Mouse (Mus musculus) neutrophil, adult 5-6 weeks (primary cell): Measurements from ENCODE around the gene S1pr1. TPM values are rescaled to one million over a fixed set of nuclear protein-coding genes. Genes with fewer than 3 reads are reported as not detected.
A peak's percentile ranks its signal among the peaks of the same experiment; 100 is the strongest.

Experiments
- ATAC-seq: fragments of 151-379, 151-347 bp; 2 replicates; pipeline ENCODE4 v1.8.0; 2017; ENCODE audit warnings: mild to moderate bottlenecking, moderate TSS enrichment; ENCODE audit not compliant: insufficient number of reproducible peaks, poor library complexity, low FRiP score, severe bottlenecking; ENCODE audit errors: extremely low read depth
- total RNA-seq: library from RNA; stranded (forward); fragments of 200-1000 nt; gene quantifications from 2 replicates; pipeline ENCODE4 v1.2.3, GENCODE M21; 2017

The S1pr1 gene
- total RNA-seq: 149 and 161 TPM in 2 replicates

GRCm38 (mm10) chr3:115714671-115715651 lies at the start of gene S1pr1:
Gene S1pr1 (minus strand): TSS chr3:115715072.
- ATAC-seq: peak; percentile 51

DNA sequence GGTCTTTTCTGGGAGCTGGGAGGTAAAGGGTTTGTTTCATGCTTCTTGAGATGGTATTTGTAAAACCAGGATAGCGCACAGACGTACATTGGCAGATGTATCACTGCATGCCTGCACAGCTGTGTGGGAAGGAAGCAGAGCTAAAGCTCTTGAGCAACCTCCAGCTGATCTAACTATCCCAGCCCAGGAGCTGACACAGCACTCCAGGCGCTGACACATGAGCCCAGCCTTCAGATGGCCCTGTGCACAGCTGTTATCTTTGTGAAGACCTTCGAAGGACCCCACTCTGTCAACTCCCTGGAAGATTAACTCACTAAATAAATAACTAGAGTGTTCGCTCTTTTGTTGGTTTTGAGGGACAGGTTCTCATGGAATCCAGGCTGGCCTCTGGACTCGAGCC lies 48.4 kb upstream of the S1pr1 start:
- no peak for ATAC-seq

DNA sequence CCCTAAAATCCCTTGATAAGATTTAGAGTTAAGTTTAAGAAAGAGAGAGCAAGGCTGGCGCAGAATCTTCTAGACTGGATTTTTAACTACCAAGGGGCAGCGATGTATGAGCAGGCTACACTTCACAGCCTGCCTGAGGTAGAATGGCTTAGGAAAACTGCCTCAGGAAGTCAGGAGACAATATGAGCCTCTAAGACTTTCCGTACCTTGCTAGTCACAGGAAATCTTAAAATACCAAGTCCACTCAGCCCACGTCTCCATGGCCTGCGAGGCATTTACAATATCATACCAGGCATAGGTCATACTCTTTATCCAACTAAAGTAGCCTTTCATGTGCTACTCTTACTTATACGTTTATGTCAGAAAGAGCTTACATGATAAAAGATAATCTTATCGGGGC lies 48.0 kb upstream of the S1pr1 start:
- no peak for ATAC-seq

- no peak for ATAC-seq
These were observed 44.8 kb upstream of the S1pr1 start for GRCm38 (mm10) chr3:115759659-115760058.

DNA sequence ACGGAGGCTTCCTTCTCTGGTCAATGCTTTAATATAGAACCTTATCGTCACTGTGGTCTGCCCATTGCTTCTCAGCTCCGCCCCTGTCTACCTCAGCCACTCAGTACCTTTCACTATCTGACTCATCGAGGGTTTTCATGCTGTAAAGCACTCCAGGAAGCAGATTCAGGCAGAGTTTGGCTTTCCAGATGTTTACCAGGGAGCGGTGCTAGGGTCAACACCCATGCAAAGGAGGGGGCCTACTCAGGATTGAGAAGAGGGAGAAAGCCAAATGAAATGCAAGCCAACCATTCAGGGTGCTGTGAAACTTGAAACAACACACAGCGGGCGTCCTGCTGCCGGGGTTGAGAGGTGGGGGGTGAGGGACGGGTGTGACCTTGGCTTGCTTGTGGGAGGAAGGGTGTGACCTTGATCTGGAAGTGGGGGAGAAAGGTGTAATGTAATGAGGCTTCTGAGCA lies 43.6 kb upstream of the S1pr1 start:
- peak; percentile 68 for ATAC-seq

DNA sequence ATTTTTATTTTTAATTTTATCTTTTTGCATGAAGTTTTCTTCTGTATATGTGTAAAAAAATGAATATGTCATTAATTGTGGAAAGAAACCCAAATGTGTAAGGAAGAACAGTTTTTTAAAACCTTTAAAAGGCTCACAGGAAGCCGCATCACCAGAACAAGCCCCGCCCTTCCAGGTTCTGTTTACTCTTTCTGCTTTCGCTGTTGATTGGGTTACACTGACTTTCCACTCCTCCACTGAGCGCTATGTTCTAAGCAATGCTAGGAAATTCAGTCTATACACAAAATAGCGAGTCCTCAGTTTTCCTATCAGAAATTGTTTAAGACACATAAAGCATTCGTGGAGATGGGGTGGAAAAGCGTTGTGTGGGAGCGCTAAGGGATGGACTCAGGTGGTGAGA lies 39.6 kb upstream of the S1pr1 start:
- ATAC-seq: no peak

- ATAC-seq: no peak
These were observed 35.5 kb upstream of the S1pr1 start for GRCm38 (mm10) chr3:115750369-115750768.

DNA sequence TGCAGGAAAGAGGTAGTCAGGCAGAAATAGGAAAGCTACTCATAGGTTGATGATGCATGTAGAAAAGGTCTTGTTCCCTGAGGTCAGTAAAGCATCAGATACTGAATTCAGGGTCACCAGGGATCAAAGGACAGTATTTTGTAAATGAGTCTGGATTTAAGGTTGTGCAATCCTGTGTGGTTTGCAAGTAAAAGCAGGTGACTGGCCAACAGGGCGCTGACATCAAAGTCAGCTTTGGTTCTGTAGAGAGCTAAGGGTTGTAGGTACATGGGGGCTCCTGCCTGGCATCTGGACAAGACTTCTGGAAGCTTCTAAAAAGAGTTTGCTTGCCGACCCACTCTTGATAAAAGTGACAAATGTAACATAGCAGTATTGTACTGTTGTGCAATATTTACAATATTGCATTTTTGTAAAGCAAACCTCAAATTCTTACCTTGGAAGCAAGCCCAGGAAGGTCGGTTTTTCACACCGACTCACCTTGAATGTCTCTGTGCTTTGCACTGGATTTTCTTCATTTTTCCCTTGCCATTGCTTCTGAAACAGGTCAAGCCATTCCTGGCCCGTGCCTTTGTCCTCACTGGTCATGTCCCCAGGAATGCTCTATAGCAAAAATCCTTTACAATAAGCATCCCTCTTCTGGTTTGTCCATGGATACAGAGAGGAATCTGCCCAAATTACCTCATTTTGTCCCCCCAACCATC lies 33.6 kb upstream of the S1pr1 start:
- ATAC-seq: no peak

GRCm38 (mm10) chr3:115746511-115746910 lies 31.6 kb upstream of the S1pr1 start:
- no peak for ATAC-seq

DNA sequence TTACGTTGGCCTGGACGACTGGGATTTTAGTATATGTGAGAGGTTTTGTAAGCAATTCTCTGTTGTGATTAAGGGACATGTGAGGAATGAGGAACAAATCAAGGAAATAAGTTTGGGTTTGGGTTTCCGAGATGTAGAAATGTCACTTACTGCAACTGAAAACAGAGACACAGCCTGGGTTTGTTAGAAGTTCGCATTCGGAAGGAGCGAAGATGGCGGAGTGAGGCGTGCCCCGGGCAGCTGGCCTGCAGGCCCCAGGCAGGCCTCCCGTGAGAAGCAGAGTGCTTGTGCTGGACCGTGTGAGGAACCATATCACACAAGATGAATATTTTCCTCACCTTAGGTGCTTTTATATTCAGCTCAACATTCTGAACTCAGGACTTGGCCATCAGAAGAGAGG lies 30.2 kb upstream of the S1pr1 start:
- no peak for ATAC-seq

DNA sequence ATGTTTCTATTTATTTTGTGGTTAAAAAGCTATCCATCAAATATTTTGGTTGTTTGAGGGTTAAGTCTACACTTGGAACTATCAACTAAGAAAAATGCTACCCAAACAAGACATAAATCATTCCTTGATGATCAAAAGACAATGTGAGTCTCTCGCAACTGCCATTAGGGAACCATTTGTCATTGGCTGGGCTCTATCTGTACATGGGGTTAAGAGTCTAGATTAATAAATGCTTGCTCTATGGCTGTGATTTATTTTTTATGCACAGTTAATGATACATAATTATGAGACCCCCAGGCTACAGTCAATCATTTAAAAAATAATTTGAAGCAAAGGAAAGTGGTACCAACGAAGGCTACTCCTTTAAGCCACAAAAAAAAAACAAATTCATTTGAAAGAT lies 23.7 kb upstream of the S1pr1 start:
- ATAC-seq: no peak

- no peak for ATAC-seq
These were observed 23.0 kb upstream of the S1pr1 start for GRCm38 (mm10) chr3:115737785-115738318.

- ATAC-seq: no peak
These were observed 20.7 kb upstream of the S1pr1 start for GRCm38 (mm10) chr3:115735540-115735939.

DNA sequence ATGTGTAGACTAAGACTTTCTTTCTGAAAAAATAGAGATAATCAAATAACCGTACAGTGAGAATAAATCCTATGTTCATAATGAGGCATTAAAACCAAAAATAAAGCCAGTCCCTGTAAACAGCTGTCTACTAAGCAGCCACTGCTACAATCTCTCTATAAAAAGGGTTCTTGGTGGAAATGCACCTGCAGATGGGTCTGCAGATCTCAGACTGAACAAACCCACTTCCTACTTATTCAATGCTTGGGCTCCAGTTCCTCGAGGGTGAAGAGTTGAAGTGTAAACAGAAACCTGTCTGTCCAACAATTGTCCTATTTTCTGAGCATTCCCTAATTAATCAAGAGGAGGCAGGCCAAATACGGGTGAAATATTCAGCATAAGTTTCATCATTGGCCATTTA lies 20.0 kb upstream of the S1pr1 start:
- no peak for ATAC-seq

GRCm38 (mm10) chr3:115730336-115730735 lies 15.5 kb upstream of the S1pr1 start:
- no peak for ATAC-seq

DNA sequence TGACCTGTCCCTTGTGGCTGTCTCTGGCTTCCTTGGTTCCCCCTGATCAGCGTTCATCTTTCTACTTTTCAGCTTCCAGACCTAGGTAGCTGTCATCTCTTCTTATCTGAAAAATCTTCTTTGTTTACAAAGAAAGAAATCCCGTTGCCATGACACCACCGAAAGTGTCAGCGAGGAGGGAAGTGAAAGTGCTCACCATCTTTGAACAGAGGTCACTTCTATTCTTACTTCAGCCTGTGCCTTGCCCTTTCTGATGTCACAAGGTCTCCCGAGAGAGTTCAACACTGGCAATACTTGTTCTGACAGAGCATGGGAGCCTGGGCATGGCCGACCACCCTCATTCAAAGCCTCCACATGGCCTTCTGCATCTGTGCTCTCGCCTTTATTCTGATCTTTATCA lies 14.3 kb upstream of the S1pr1 start:
- ATAC-seq: peak; percentile 97

GRCm38 (mm10) chr3:115728211-115728610 lies 13.3 kb upstream of the S1pr1 start:
- no peak for ATAC-seq

DNA sequence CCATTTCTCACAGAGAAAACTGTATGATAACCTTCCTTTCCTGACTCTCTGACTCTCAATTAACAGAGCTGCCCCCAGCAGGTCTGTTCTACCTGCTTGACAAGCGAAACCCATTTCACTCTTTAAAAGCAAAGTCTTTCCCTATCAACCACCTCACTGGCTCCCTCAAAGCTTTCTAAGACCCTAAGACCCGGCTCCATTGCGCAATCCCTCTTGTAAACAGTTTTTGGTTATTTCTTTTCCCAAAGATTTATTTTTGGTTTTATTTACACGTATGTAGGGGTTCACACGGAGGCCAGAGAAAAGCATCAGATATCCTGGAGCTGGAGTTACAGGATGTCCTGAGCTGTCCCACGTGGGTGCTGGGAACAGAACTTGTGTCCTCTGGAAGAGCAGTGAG lies 4.0 kb upstream of the S1pr1 start:
- ATAC-seq: no peak

- ATAC-seq: peak; percentile 6; the same call in 1 of the 2 replicates
These were observed 1.1 kb upstream of the S1pr1 start for GRCm38 (mm10) chr3:115715900-115716515.
